15 mouse cellular contexts compared by ENCODE assay signal in genomic region chr3:40282926-40283325, GRCm38 (mm10).
DNase-seq lines count a peak whose midpoint lies in the region; ATAC-seq lines count a peak whose summit lies in the region.
"Had no signal": no experiment of that assay in that cellular context is flagged by ENCODE, and none has a peak within 500 bp of the region (broad histone marks: within the 10 kb centered on the region; RNA-seq: fewer than 3 reads in every experiment).

No protein-coding gene starts in this region.

- H3K27ac ChIP-seq in forebrain, embryonic 15.5 days (replicated peaks), result no peak overlapping the region; the same call in 1 of the 2 replicates
- H3K27ac ChIP-seq in forebrain, embryonic 12.5 days, result no peak overlapping the region
- H3K27ac ChIP-seq: embryonic facial prominence, embryonic 13.5 days; hindbrain, embryonic 14.5 days; limb, embryonic 12.5 days; neural tube, embryonic 13.5 days had no signal

- no peak overlapping the region for H3K4me3 ChIP-seq in forebrain, embryonic 15.5 days
- no peak overlapping the region for H3K4me3 ChIP-seq in forebrain, embryonic 12.5 days (replicated peaks)
- H3K4me3 ChIP-seq: embryonic facial prominence, embryonic 13.5 days; limb, embryonic 12.5 days; megakaryocyte, embryonic 14.5 days; neural tube, embryonic 13.5 days had no signal

- no peaks in the 10 kb centered on the region for H3K36me3 ChIP-seq in forebrain, embryonic 15.5 days
- H3K36me3 ChIP-seq in forebrain, embryonic 12.5 days (replicated peaks), result no peaks in the 10 kb centered on the region
- H3K36me3 ChIP-seq: embryonic facial prominence, embryonic 13.5 days; limb, embryonic 12.5 days; neural tube, embryonic 13.5 days had no signal

- peak; percentile 26 for DNase-seq in cerebellum, adult 8-10 months
- peak; percentile 80 to 87 for DNase-seq in layer of hippocampus, adult 8-10 months (ENCODE audit: low spot score in 2 of 2)
- peak; percentile 66 for DNase-seq in right cerebral cortex, adult 18-20 months
- DNase-seq in gastrocnemius, postnatal 4 days (ENCODE audit: low spot score in 2 of 2), result no peak
- DNase-seq in gastrocnemius, postnatal 25 days, result no peak
- DNase-seq in gastrocnemius, postnatal 36 days, result no peak
- DNase-seq: heart, adult 11 months had no signal

- H3K27me3 ChIP-seq in forebrain, embryonic 15.5 days, result no peaks in the 10 kb centered on the region
- H3K27me3 ChIP-seq in forebrain, embryonic 12.5 days, result no peaks in the 10 kb centered on the region
- H3K27me3 ChIP-seq: embryonic facial prominence, embryonic 13.5 days; limb, embryonic 12.5 days; megakaryocyte, embryonic 14.5 days; neural tube, embryonic 13.5 days; Patski had no signal

- 0 out of 2 replicates have a peak, but pooled peaks cover 4% of the 10 kb centered on the region for H3K4me1 ChIP-seq in forebrain, embryonic 15.5 days
- no peaks in the 10 kb centered on the region for H3K4me1 ChIP-seq in forebrain, embryonic 12.5 days
- H3K4me1 ChIP-seq: megakaryocyte, embryonic 14.5 days; neural tube, embryonic 13.5 days had no signal

- peak; percentile 84 for ATAC-seq in forebrain, embryonic 15.5 days (replicated peaks)
- ATAC-seq in forebrain, embryonic 12.5 days (ENCODE audit: low FRiP score), result no peak
- ATAC-seq: Patski had no signal

- 67% methylated on average over 1 of the region's 1 CpGs for WGBS in forebrain, embryonic 15.5 days
- 86% methylated on average over 1 of the region's 1 CpGs for WGBS in forebrain, embryonic 12.5 days

- no peak overlapping the region for H3K4me2 ChIP-seq in forebrain, embryonic 15.5 days (replicated peaks)
- no peak overlapping the region for H3K4me2 ChIP-seq in forebrain, embryonic 12.5 days
- H3K4me2 ChIP-seq: embryonic facial prominence, embryonic 13.5 days; hindbrain, embryonic 14.5 days; limb, embryonic 12.5 days; neural tube, embryonic 13.5 days had no signal

- no peak overlapping the region for H3K9ac ChIP-seq in forebrain, embryonic 15.5 days (replicated peaks)
- H3K9ac ChIP-seq in forebrain, embryonic 12.5 days, result no peak overlapping the region
- H3K9ac ChIP-seq: embryonic facial prominence, embryonic 13.5 days; hindbrain, embryonic 14.5 days; limb, embryonic 12.5 days; neural tube, embryonic 13.5 days had no signal

- no peaks in the 10 kb centered on the region for H3K9me3 ChIP-seq in forebrain, embryonic 15.5 days
- no peaks in the 10 kb centered on the region for H3K9me3 ChIP-seq in forebrain, embryonic 12.5 days
- H3K9me3 ChIP-seq: megakaryocyte, embryonic 14.5 days; neural tube, embryonic 13.5 days had no signal

- intact Hi-C loops in gastrocnemius, postnatal 36 days (cut with DNase I), result no loop called here

Comparison
In these comparisons a context has a peak if more than half of its experiments do, and no peak if none do; other contexts are left out.
1. DNase-seq: peak in cerebellum, adult 8-10 months (single experiment), layer of hippocampus, adult 8-10 months (2 of 2) and right cerebral cortex, adult 18-20 months (single experiment); none in gastrocnemius, postnatal 4 days (0 of 2), gastrocnemius, postnatal 25 days (single experiment) and gastrocnemius, postnatal 36 days (0 of 2).